In the genomic region with DNA sequence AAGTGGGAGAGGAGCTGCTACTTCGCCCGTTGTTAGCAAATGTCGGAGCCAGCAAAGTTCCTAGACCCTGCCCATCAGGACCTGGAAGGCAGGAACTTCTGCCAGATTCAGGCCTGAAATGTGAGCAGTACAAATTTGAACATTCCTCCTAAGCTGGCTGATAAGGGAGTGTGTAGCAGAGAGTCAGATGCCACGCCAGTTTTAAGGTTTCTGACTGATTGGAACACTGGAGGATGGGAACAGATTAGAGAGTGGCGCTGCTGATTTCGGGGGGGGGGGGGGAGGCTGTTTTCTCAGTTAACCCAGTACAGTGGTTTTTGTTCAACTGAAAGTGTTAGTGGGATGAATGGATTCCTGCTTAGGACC, we compare ENCODE assay signal across 7 mouse cellular contexts. TPM values are rescaled to one million over a fixed set of nuclear protein-coding genes. Genes with fewer than 3 reads are reported as not detected.
DNase-seq lines count a peak whose midpoint lies in the region; ATAC-seq and TF ChIP-seq lines count a peak whose summit lies in the region.

No protein-coding gene starts in this region.

- no peaks in the 10 kb centered on the region for H3K9me3 ChIP-seq in megakaryocyte, embryonic 14.5 days
- H3K9me3 ChIP-seq in limb, embryonic 14.5 days (ENCODE audit: control insufficient read depth, low read length), result no peaks in the 10 kb centered on the region
- H3K9me3 ChIP-seq in stomach, embryonic 16.5 days (replicated peaks; ENCODE audit: control insufficient read depth, low read length), result no peaks in the 10 kb centered on the region

- H3K4me3 ChIP-seq in megakaryocyte, embryonic 14.5 days (replicated peaks), result peak overlapping the region; percentile 99
- H3K4me3 ChIP-seq in limb, embryonic 14.5 days (replicated peaks; ENCODE audit: low read length), result peak overlapping the region; percentile 79
- peak overlapping the region; percentile 91 for H3K4me3 ChIP-seq in stomach, embryonic 16.5 days (replicated peaks; ENCODE audit: low read length)

- 0 out of 2 replicates have a peak, but pooled peaks have one; percentile 2 for TF ChIP-seq POLR2A in limb, embryonic 14.5 days (IDR thresholded peaks at IDR 0.05; ENCODE audit: borderline replicate concordance, extremely low read depth, insufficient read depth, insufficient read length)

- no peaks in the 10 kb centered on the region for H3K27me3 ChIP-seq in megakaryocyte, embryonic 14.5 days (replicated peaks)
- H3K27me3 ChIP-seq in limb, embryonic 14.5 days (ENCODE audit: control insufficient read depth, insufficient read depth, low read length), result no peaks in the 10 kb centered on the region
- no peaks in the 10 kb centered on the region for H3K27me3 ChIP-seq in stomach, embryonic 16.5 days (ENCODE audit: control insufficient read depth, insufficient read depth, low read length)

- ATAC-seq in megakaryocyte, adult 5-6 weeks (ENCODE audit: poor library complexity, severe bottlenecking), result no peak
- ATAC-seq in erythroid progenitor cell, adult 5-6 weeks (replicated peaks; ENCODE audit: low FRiP score, poor library complexity, severe bottlenecking), result 0 out of 2 replicates have a peak, but pooled peaks have one; percentile 2
- ATAC-seq in limb, embryonic 14.5 days (ENCODE audit: low FRiP score, low read depth), result no peak
- no peak for ATAC-seq in stomach, embryonic 16.5 days (ENCODE audit: insufficient read depth, low FRiP score)

- peaks cover 77% of the 10 kb centered on the region for H3K4me1 ChIP-seq in megakaryocyte, embryonic 14.5 days
- H3K4me1 ChIP-seq in limb, embryonic 14.5 days (ENCODE audit: control insufficient read depth, insufficient read depth, low read length), result peaks cover 39% of the 10 kb centered on the region
- peaks cover 51% of the 10 kb centered on the region for H3K4me1 ChIP-seq in stomach, embryonic 16.5 days (ENCODE audit: control insufficient read depth, insufficient read depth, low read length)

- under 1% methylated on average over 6 of the region's 6 CpGs for WGBS in limb, embryonic 14.5 days
- WGBS in stomach, embryonic 16.5 days, result under 1% methylated on average over 6 of the region's 6 CpGs

- intact Hi-C loops in left cerebral cortex, postnatal 4 days (cut with DNase I), result no loop called here

- peaks cover 23% of the 10 kb centered on the region for H3K36me3 ChIP-seq in megakaryocyte, embryonic 14.5 days (replicated peaks; ENCODE audit: low read length)
- H3K36me3 ChIP-seq in limb, embryonic 14.5 days (ENCODE audit: control insufficient read depth, insufficient read depth, low read length), result peaks cover 11% of the 10 kb centered on the region; the same call in 1 of the 2 replicates
- H3K36me3 ChIP-seq in stomach, embryonic 16.5 days (ENCODE audit: control insufficient read depth, insufficient read depth, low read length), result no peaks in the 10 kb centered on the region

- peak overlapping the region; percentile 71 for H3K4me2 ChIP-seq in limb, embryonic 14.5 days (replicated peaks; ENCODE audit: low read depth, low read length, severe bottlenecking)
- H3K4me2 ChIP-seq in stomach, embryonic 16.5 days (ENCODE audit: low read depth, low read length), result peak overlapping the region; percentile 83

- H3K27ac ChIP-seq in limb, embryonic 14.5 days (replicated peaks; ENCODE audit: low read depth, low read length), result peak overlapping the region; percentile 97
- peak overlapping the region; percentile 100 for H3K27ac ChIP-seq in stomach, embryonic 16.5 days (ENCODE audit: low read length)

- no peak for DNase-seq in limb, embryonic 14.5 days (ENCODE audit: low spot score)
- no peak for DNase-seq in left cerebral cortex, postnatal 4 days
- DNase-seq in adrenal gland, postnatal 36 days, result no peak

- peak overlapping the region; percentile 82 for H3K9ac ChIP-seq in limb, embryonic 14.5 days (ENCODE audit: low read depth, low read length, severe bottlenecking)
- peak overlapping the region; percentile 95 for H3K9ac ChIP-seq in stomach, embryonic 16.5 days (ENCODE audit: low read length)

RNA-seq across cellular contexts. Expression of a gene that starts 8.0 kb away (rescaled TPM):
- 28.7 and 263 TPM in 2 replicates for polyA plus RNA-seq in megakaryocyte, embryonic 14.5 days (2012; ENCODE audit: insufficient read depth, low replicate concordance)
- total RNA-seq in megakaryocyte, adult 5-6 weeks (2015), result 637 and 647 TPM in 2 replicates
- 1,137 and 1,174 TPM in 2 replicates for total RNA-seq in megakaryocyte, adult 5-6 weeks (2017)
- total RNA-seq in erythroid progenitor cell, adult 5-6 weeks (2015; ENCODE audit: low replicate concordance), result 134 and 153 TPM in 2 replicates
- 196 and 241 TPM in 2 replicates for total RNA-seq in erythroid progenitor cell, adult 5-6 weeks (2017; ENCODE audit: low replicate concordance)
- polyA plus RNA-seq in limb, embryonic 14.5 days (2012; rRNA removed), result 258 and 269 TPM in 2 replicates
- 436 and 464 TPM in 2 replicates for polyA plus RNA-seq in limb, embryonic 14.5 days (2014; fragmentation: Nextera tagmentation; extraction: Ambion mirVana)
- 525 and 570 TPM in 2 replicates for polyA plus RNA-seq in stomach, embryonic 16.5 days (2015; fragmentation: Nextera tagmentation; extraction: Ambion mirVana)
- 100 to 1,000 TPM; 291 to 310 TPM for total RNA-seq in left cerebral cortex, postnatal 4 days (2021)
- total RNA-seq in adrenal gland, postnatal 36 days (2021), result 100 to 1,000 TPM; 183 to 215 TPM

RNA-seq across cellular contexts. Expression of a gene that starts 23.5 kb away (rescaled TPM):
- not detected in 2 replicates for polyA plus RNA-seq in megakaryocyte, embryonic 14.5 days (2012; ENCODE audit: insufficient read depth, low replicate concordance)
- 0.93 and 1.3 TPM in 2 replicates for total RNA-seq in megakaryocyte, adult 5-6 weeks (2015)
- 0.55 and 0.89 TPM in 2 replicates for total RNA-seq in megakaryocyte, adult 5-6 weeks (2017)
- total RNA-seq in erythroid progenitor cell, adult 5-6 weeks (2015; ENCODE audit: low replicate concordance), result not detected in 2 replicates
- not detected in 2 replicates for total RNA-seq in erythroid progenitor cell, adult 5-6 weeks (2017; ENCODE audit: low replicate concordance)
- 2.5 and 2.6 TPM in 2 replicates for polyA plus RNA-seq in limb, embryonic 14.5 days (2012; rRNA removed)
- 0.30 and 0.47 TPM in 2 replicates for polyA plus RNA-seq in limb, embryonic 14.5 days (2014; fragmentation: Nextera tagmentation; extraction: Ambion mirVana)
- 0.28 and 0.34 TPM in 2 replicates for polyA plus RNA-seq in stomach, embryonic 16.5 days (2015; fragmentation: Nextera tagmentation; extraction: Ambion mirVana)
- under 1 TPM; 0.46 to 0.50 TPM for total RNA-seq in left cerebral cortex, postnatal 4 days (2021)
- total RNA-seq in adrenal gland, postnatal 36 days (2021), result under 1 TPM; 0.66 TPM

RNA-seq across cellular contexts. Expression of a gene that starts 28.1 kb away (rescaled TPM):
- polyA plus RNA-seq in megakaryocyte, embryonic 14.5 days (2012; ENCODE audit: insufficient read depth, low replicate concordance), result 119 and 130 TPM in 2 replicates
- total RNA-seq in megakaryocyte, adult 5-6 weeks (2015), result 134 and 144 TPM in 2 replicates
- total RNA-seq in megakaryocyte, adult 5-6 weeks (2017), result 99.6 and 101 TPM in 2 replicates
- total RNA-seq in erythroid progenitor cell, adult 5-6 weeks (2015; ENCODE audit: low replicate concordance), result 157 and 197 TPM in 2 replicates
- 107 and 126 TPM in 2 replicates for total RNA-seq in erythroid progenitor cell, adult 5-6 weeks (2017; ENCODE audit: low replicate concordance)
- 205 and 239 TPM in 2 replicates for polyA plus RNA-seq in limb, embryonic 14.5 days (2012; rRNA removed)
- 214 and 235 TPM in 2 replicates for polyA plus RNA-seq in limb, embryonic 14.5 days (2014; fragmentation: Nextera tagmentation; extraction: Ambion mirVana)
- polyA plus RNA-seq in stomach, embryonic 16.5 days (2015; fragmentation: Nextera tagmentation; extraction: Ambion mirVana), result 141 and 142 TPM in 2 replicates
- 100 to 1,000 TPM; 212 to 217 TPM for total RNA-seq in left cerebral cortex, postnatal 4 days (2021)
- 100 to 1,000 TPM; 146 to 159 TPM for total RNA-seq in adrenal gland, postnatal 36 days (2021)

RNA-seq across cellular contexts. Expression of a gene that starts 29.0 kb away (rescaled TPM):
- 1.2 and 10.8 TPM in 2 replicates for polyA plus RNA-seq in megakaryocyte, embryonic 14.5 days (2012; ENCODE audit: insufficient read depth, low replicate concordance)
- total RNA-seq in megakaryocyte, adult 5-6 weeks (2015), result 46.7 and 50.9 TPM in 2 replicates
- 39.0 and 55.0 TPM in 2 replicates for total RNA-seq in megakaryocyte, adult 5-6 weeks (2017)
- total RNA-seq in erythroid progenitor cell, adult 5-6 weeks (2015; ENCODE audit: low replicate concordance), result 26.3 and 51.6 TPM in 2 replicates
- 28.5 and 29.4 TPM in 2 replicates for total RNA-seq in erythroid progenitor cell, adult 5-6 weeks (2017; ENCODE audit: low replicate concordance)
- 62.2 and 69.4 TPM in 2 replicates for polyA plus RNA-seq in limb, embryonic 14.5 days (2012; rRNA removed)
- polyA plus RNA-seq in limb, embryonic 14.5 days (2014; fragmentation: Nextera tagmentation; extraction: Ambion mirVana), result 133 and 139 TPM in 2 replicates
- polyA plus RNA-seq in stomach, embryonic 16.5 days (2015; fragmentation: Nextera tagmentation; extraction: Ambion mirVana), result 157 and 158 TPM in 2 replicates
- total RNA-seq in left cerebral cortex, postnatal 4 days (2021), result 10 to 100 TPM; 72.3 to 83.5 TPM
- total RNA-seq in adrenal gland, postnatal 36 days (2021), result 10 to 100 TPM; 81.6 to 85.9 TPM
